Mouse (Mus musculus) induced T-regulatory cell, adult 2 months (primary cell): ENCODE data around the gene Slc9b1.

Experiments
- DNase-seq: peaks from one replicate; pipeline ENCODE4 v3.0.0-alpha.2; 2012; ENCODE audit warnings: low read depth

Gene Slc9b1

DNA sequence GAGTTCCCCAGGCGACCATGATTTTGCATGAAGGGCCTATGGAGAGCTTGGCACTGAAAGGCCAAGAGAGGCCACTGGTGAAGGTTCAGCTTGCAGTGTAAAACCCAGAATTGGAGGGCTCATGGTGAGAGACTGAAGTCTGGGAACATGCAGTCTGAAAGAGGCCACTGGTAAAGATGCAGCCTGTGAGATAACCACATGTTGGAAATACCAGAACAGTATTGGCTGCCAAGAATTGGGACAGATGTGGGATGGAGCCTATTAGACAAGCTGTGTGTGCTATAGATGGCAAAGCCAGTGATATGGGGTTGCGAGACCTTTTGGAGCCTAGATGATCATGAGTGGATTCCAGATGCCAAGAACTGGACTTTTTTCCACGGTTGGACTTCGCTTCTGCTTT, 32.0 kb downstream of the Slc9b1 start:
- no peak for DNase-seq

DNA sequence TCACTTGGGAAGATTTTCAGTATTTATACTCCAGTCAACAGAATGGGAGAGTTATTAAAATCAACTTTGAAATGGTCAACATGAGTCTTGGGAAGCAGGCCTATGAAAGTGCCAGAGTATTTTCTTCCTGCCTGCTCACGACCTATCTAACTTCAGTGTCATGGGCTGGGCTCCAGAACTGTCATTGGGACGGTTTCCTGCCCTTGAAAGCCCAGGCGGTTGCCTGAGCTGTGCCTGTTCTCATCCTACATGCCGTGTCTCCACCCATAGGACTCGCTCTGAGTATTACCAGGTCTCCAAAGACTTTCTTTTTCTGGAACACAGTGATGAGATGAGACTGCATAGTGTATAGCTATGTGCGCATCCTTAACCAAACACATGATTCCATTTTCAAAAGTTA, 45.4 kb downstream of the Slc9b1 start:
- DNase-seq, result no peak

DNA sequence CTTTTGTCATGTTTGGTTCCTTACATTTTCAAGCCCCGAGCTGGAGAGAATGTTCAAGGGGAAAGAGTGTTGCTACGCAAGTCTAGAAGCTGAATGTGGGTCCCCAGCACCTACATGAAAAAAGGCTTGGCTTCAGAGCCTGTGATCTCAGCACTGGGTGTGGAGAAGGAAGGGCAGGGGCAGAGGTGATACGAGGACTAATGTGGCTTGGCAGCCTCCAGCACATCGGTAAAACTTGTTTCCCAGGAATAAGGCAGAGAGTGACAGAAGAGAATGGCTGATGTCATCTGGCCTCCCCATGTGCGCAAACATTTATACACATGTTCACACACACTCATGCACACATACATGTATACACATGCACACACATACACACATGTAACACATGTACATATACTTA, 47.3 kb downstream of the Slc9b1 start:
- no peak for DNase-seq

DNA sequence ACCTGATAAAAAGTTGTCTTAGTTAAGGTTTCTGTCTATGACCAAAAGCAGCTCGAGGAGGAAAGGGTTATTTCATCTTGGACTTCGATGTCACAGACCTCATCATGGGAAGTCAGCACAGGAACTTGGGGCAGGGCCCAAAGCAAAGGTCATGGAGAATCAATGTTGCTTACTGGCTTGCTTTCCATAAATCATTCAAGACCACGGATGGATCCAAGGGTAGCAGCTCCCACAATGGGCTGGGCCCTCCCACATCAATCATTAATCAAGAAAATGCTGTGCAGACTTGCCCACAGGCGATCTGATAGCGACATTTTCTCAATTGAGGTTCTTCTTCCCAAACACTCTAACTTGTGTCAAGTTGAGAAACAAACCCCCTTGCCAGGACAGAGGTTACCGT, 48.3 kb downstream of the Slc9b1 start:
- DNase-seq, result no peak

DNA sequence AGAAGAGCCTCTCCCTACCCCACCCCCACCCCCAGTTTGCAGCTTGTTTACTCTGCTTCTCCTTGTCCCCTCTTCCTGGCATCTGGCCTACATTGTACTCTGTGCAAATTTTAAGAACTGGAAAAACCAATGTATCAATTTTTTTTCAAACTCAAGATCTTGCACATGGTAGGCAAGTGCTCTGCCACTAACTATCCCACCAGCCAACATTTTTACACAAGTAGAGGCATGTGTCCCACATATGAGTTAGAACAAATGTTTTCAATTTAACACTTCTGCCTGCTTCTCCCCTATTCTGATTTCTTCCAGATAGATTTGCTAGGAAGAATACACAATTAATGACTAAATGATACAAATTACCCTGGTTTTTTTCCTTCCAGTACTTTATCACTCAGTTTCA, 49.3 kb downstream of the Slc9b1 start:
- no peak for DNase-seq

DNA sequence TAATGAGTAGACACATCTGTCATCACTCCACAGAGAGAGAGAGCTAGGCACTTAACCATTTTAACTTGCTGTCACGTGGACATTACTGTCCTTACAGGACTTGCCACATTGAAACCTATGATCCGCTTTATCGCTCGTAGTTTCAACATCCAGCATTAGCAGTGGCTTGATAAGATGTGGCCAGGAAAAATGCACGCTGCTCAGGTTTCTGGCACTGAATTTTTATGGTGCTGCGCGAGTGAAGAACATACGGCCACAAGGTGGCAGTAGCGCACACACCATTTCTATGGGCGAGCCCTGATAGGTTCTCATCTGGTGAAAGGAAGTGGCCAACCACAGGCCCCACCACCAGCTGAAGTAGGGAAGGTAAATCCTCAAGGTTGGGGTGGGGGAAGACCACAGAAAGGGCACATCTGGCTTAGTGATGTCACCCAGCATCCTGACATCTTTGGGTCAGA, 54.4 kb downstream of the Slc9b1 start:
- peak; percentile 97 for DNase-seq

DNA sequence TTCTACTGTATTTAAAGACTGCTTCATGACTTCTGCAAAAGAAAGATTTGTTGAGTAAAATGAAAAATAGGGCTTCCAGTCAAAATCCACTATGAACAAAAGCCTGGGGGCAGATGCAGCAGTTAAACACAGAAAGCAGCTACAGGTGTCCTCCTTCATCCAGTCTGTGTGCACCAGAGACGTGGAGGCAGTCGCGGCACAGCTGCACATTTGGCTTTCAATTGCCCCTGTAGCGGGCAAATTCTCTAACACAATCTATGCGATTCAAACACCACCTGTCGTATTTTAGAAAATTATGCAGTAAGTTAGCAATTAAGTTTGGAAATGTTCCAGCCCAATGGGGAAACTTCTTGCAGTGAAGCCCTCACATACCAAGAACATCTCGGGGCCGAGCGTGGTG, 55.4 kb downstream of the Slc9b1 start:
- DNase-seq, result peak; percentile 18

DNA sequence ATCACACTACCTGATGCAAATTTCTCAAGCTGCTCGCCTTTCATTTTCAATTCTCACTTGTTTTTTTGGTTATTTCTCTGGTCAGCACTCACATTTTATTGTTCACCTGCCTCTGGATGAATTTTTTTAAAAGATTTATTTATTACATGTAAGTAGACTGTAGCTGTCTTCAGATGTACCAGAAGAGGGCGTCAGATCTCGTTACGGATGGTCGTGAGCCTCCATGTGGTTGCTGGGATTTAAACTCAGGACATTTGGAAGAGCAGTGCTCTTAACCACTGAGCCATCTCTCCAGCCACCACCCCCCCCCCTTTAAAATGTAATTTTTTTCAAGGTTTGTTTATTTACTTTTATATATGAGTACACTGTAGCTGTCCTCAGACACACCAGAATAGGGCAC, 56.0 kb downstream of the Slc9b1 start:
- DNase-seq, result peak; percentile 28

DNA sequence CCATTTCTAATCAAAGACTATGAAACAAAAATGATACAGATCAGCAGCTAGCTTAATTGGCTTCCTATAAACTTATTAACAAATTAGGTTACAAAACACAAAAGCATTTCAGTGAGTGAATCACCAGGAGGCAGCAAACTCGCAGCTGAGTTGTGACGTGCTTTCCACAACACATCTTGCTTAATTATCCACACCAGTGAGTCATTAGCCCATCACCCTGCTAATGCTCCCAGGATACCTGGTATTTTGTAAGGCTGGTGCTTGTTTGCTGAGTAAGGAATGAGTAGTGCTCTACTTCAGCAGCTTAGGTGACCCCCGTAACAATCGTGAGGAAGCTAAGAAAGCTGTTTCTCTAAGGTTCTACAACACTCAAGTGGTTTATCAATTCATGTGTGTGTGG, 56.8 kb downstream of the Slc9b1 start:
- no peak for DNase-seq

DNA sequence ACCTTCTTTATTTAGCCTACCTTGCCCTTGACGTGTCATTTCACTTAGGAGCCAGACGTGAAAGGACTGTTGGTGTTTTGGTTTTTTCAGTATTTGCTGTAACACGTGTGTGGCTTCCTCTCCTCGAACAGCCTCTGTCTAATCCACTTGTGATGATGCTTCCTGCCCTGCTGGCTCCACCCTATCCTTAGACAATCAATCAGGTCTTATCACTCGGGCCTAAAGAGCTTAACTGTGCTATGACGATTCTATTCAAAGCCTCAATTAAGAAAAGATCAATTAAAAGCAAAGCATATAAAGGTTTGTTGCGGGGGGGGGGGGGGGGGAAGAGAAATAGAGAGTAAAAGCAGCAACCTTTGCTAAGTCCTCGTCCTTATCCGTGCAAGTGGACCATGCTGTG, 59.5 kb downstream of the Slc9b1 start:
- no peak for DNase-seq

DNA sequence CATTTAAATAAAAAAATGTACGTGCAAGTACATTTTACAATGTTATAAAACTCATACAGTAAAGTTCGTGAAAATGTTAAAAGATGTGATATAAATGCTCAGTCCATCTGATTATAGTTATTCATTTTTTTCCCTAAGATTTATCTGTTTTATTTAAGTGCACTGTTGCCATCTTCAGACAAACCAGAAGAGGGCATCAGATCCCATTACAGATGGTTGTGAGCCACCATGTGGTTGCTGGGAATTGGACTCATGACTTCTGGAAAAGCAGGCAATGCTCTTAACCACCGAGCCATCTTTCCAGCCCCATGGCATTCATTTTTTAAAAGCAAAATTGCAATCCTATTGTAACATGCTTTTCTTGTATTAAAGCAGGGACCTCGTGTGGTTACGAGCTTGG, 61.4 kb downstream of the Slc9b1 start:
- DNase-seq, result no peak

DNA sequence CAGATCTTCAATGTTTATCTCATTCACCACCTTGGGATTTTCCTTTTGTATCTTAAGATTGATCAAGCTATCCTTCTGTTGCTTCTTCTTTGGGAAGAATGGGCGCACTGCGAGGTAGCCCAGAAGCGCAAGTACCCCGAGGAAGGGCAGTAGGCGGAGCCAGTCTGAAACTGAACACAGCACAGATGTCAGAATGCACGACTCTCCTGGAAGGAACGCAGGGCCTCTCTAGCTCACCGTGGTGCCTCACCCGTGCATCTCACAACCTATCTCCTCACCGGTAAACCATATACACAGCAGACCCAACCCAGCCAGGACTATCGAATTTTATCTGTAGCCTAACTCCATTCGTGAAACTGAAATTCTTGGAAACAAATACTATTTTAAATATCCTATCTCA, 63.2 kb downstream of the Slc9b1 start:
- DNase-seq, result no peak

DNA sequence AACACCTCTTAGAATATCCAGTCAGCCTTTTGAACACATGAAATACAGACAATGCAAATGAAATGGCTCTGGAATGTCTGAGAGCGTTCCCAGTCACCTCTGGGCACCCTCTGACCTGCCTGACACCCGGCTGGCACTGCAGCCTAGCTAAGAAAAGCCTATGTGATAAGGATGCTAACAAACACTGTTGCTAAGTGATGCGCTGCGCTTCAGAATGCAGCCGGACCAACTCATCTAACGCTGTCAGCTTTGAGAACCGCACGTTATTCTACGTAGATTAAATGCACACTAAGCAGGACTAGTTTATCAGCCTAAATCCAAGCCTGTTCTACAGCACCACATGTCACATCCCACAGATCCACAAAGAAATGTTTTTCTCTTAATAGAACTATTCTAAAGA, 64.0 kb downstream of the Slc9b1 start:
- no peak for DNase-seq

DNA sequence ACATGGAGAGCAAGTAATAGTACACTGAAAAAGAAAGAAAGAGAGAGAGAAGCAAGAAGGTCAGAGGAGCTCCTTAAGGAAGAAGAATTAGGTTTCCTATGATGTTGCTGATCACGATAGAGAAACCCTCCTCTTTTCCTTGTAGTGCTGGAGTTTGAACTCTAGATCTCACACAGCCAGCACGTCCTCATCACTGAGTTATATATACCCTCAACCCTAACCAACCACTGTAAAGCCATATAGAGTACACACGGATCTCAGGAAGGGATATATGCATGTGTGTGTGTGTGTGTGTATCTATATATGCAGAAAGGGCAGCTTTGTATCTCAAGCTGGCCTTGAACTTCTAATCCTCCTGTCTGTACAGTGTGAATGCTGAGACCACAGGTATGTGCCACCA, 69.4 kb downstream of the Slc9b1 start:
- no peak for DNase-seq

DNA sequence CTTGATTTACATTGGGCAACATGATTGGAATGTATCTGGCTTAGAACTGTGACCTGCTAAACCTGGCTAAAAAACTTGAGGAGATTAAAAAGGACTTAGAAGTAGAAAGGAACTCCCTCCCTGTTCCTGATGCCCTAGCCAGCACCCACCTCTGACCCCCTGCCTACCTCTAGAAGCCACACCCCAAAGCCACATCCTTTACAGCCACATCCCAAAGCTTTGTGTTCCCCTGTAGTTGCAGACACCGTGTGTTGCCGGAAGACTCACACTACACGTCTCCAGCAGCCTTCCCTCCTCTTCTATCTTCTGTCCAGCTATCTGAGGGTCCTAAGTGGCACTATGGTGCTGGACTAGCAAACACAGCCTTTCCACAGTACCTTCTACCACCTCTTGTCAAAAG, 70.0 kb downstream of the Slc9b1 start:
- peak; percentile 70 for DNase-seq

DNA sequence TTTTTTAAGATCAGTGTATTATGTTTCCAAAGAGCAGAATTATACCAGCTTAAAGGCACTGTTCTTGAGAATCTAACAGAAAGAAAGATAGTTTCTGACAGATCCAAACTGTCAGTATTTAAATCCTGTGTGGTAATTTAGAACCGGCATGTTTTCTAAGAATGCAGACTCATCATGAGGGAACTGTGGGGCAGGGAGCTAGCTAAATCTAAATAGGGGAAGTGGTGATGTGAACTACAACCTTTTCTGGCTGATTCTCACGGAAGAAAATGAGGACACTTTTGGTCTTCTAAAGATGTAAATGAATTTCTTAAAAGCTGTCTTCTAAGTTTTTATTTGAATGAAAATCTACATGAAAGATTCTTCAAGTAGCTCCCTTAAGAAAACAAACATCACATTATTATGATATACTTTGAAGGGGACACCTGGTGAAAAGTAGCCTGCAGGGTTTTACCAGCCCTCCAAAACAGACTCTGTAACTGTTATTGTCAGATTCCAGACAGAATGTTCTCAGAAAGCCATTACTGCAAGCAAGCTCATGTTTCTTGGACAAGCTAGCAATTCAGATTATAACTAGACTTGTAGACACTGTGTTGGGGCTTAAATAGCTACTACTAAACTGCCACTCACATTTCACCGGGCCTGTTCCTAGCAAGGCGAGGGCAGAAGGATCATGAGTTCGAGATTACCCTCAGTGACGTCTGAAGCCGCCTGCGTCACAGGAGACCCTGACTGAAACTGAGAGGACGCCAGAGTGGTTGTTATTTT, 72.9 kb downstream of the Slc9b1 start:
- DNase-seq, result no peak

DNA sequence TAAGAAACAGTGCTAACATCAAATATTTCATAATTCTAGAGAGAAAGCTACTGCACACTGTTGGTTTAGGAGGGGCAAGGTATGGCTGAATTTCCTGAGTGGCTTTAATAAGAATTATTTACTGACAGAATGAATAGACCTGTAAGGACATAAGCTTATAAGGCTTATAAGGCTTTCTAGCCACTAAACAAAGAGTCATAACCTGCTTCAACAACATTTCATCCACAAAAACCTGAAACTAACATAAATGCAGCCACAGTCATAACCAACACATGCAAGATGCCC, 73.4 kb downstream of the Slc9b1 start:
- DNase-seq, result no peak

DNA sequence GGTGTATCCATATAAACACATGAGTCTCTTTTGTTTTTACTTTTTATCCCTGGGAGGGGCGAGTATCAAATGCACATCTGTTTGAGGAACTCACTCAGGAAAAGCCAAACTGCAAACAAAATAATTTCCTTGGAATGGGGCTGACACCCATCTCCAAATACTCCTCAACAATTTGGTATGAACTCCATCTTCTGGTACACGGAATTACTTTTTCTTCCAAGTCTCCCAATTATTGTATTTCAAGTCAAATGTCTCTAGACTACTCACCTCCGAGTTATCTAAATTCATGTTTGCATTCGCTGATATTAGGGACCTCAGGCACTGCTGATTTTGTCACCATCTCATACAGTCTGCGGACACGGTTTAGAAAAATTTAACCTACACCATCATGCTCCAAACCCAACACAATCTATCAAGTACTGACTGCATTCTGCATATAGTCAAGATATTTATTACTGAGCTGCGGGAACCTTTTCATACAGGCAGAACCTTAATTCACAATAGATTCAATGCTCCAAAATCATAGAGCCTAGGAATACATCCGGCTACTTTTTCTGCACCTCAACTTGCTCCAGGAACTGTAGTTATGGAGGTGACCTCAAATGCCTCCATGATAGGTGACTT, 74.5 kb downstream of the Slc9b1 start:
- DNase-seq, result no peak

DNA sequence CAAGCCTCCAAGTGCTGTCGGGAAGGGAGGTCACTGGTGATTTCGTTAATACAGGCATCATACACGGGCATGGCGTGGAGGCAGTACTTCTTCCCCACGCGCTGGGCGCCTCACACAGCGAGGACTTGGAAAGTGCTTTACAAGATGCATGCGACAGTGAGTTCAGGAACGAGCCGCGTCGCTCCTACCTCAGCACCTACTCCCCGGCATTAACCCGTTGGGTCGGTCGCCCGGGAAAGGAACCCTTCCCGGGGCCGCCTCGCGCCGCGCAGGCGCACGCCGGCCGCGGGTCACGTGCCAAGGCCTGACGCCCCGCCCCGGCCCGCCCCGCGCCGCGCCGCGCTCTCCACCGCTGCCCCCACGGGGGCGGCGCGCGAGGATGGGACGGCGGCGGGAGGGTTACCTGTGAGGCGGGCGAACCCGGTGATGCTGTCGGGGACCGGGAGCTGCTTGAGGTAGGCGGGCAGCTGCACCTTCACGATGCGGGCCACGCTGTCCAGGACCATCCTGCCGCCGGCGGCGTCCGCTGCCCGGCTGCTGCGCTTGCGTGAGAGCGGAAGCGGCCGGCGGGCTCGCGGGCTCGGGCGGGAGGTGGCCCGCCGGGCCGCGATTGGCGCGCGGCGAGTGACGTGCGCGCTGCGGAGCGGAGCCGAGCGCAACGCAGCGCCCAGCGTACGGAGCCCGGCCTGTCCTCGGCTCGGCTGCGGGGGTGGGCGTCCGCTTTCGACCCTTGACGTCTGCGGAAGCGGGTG, 75.2 kb downstream of the Slc9b1 start:
- DNase-seq, result peak; percentile 93

DNA sequence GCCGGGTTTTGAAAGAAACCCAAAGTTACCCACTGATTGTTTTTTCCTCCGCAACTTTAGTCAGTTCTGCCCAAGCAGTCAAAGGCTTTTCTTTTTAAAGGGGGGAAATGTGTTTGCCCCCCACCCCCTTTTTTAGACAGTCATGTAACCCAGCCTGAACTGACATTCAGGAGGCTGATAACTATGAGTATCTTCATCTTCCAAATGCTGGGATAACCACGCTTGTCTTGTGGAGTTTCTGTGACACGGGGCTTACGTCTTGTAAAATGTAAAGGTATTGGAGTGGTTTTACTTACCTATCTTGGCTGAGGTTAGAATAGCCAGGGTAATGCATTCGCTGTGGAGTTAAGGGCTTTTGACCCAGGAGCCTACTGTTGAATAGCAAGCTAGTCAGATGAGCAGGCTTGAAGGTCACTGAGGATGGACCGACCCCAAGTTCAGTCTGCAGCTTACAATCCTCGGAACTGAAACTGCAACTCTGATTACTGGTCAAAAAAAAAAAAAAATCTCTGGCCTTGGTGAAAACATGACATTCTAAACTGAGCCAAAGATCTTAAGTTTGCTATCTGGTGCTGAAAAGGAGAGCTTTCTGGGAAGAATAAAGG, 75.9 kb downstream of the Slc9b1 start, which contains the start of gene Cisd2:
Cisd2 (minus strand) TSS at position 318 of the 605 bp plus-strand sequence.
- DNase-seq, result no peak

DNA sequence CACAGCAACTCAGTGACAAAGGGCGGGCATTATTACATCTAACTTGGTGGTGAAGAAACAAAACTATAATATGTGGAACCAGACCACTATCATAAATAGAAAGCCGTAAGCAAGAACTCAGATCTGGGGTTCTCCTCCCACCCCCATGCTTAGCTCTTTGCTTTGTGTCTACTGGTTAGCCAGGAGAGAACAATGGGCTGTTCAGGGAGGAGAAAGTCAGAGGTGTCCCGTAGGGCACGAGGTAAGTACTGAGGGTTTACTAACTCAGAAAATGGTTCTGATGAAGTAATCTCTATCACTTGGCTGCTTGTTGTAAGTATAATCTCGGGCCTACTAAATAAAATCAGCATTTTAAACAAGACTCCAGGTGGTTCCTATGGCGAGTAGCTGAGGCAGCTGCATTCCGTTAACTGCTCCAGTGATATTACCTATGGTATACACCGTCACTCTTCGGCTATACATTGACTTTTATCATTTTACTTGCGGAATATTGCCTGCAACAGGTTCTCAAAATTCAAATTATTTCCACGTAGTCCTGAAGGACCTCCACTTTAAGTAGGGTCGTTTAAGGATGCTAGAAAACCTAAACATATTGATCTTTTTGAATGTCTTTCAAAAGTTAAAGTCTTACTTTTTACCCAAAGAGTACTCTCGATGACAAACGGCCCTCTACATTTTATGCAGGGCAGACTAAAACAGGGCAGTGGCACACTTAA, 89.2 kb downstream of the Slc9b1 start:
- peak; percentile 26 for DNase-seq
